Comparison of ENCODE assay signal across 9 mouse cellular contexts in genomic region chr11:101878696-101879095, GRCm38 (mm10). TPM values are rescaled to one million over a fixed set of nuclear protein-coding genes. Genes with fewer than 3 reads are reported as not detected.
DNase-seq lines count a peak whose midpoint lies in the region; ATAC-seq lines count a peak whose summit lies in the region.
"Had no signal": no experiment of that assay in that cellular context is flagged by ENCODE, and none has a peak within 500 bp of the region (broad histone marks: within the 10 kb centered on the region; RNA-seq: fewer than 3 reads in every experiment).

No protein-coding gene starts in this region.

- peak; percentile 24 for DNase-seq in adrenal gland, postnatal 10 days
- no peak for DNase-seq in adrenal gland, postnatal 36 days
- peak; percentile 76 for DNase-seq in retina, postnatal 1 day
- DNase-seq in retina, embryonic 14.5 days (ENCODE audit: low spot score) = no peak
- DNase-seq in right cerebral cortex, postnatal 14 days = no peak
- no peak for DNase-seq in kidney, postnatal 10 days
- DNase-seq in layer of hippocampus, postnatal 10 days (ENCODE audit: low spot score in 2 of 2) = no peak

- peak overlapping the region; percentile 74 for H3K27ac ChIP-seq in lung, embryonic 15.5 days

- no peaks in the 10 kb centered on the region for H3K36me3 ChIP-seq in lung, embryonic 15.5 days

- WGBS in lung, embryonic 15.5 days = 42% methylated on average over 6 of the region's 6 CpGs

- no peaks in the 10 kb centered on the region for H3K27me3 ChIP-seq in lung, embryonic 15.5 days

- ATAC-seq in lung, embryonic 15.5 days (ENCODE audit: borderline replicate concordance, extremely low read depth, low FRiP score, low TSS enrichment) = peak; percentile 28; the same call in 1 of the 2 replicates
- ATAC-seq: forebrain, embryonic 16.5 days had no signal

- peaks cover 71% of the 10 kb centered on the region for H3K4me1 ChIP-seq in lung, embryonic 15.5 days

- H3K9me3 ChIP-seq in lung, embryonic 15.5 days = no peaks in the 10 kb centered on the region

- no peak overlapping the region for H3K9ac ChIP-seq in lung, embryonic 15.5 days

- H3K4me2 ChIP-seq in lung, embryonic 15.5 days = peak overlapping the region; percentile 31

- H3K4me3 ChIP-seq in lung, embryonic 15.5 days = no peak overlapping the region

RNA-seq across cellular contexts. Expression of gene Meox1, which starts 15.5 kb away (rescaled TPM):
- 10 to 100 TPM; 10.1 to 11.0 TPM for total RNA-seq in adrenal gland, postnatal 10 days (2021)
- 1 to 10 TPM; 3.6 to 6.0 TPM for total RNA-seq in adrenal gland, postnatal 36 days (2021)
- 10.3 and 10.4 TPM in 2 replicates for polyA plus RNA-seq in lung, embryonic 15.5 days (2015; fragmentation: Nextera tagmentation; extraction: Ambion mirVana)
- 1 to 10 TPM; 2.9 to 3.6 TPM for total RNA-seq in layer of hippocampus, postnatal 10 days (2021)

Comparison
In these comparisons a context has a peak if more than half of its experiments do, and no peak if none do; other contexts are left out.
1. DNase-seq: peak in adrenal gland, postnatal 10 days (single experiment) and retina, postnatal 1 day (single experiment); none in adrenal gland, postnatal 36 days (0 of 2), retina, embryonic 14.5 days (single experiment), right cerebral cortex, postnatal 14 days (single experiment), kidney, postnatal 10 days (single experiment) and layer of hippocampus, postnatal 10 days (0 of 2).